Mouse (Mus musculus): ENCODE results near the gene Uaca. TPM values are rescaled to one million over a fixed set of nuclear protein-coding genes. Genes with fewer than 3 reads are reported as not detected.

The Uaca gene
- polyA plus RNA-seq, 1 experiment from 2014 or later: 32.6 TPM

DNA sequence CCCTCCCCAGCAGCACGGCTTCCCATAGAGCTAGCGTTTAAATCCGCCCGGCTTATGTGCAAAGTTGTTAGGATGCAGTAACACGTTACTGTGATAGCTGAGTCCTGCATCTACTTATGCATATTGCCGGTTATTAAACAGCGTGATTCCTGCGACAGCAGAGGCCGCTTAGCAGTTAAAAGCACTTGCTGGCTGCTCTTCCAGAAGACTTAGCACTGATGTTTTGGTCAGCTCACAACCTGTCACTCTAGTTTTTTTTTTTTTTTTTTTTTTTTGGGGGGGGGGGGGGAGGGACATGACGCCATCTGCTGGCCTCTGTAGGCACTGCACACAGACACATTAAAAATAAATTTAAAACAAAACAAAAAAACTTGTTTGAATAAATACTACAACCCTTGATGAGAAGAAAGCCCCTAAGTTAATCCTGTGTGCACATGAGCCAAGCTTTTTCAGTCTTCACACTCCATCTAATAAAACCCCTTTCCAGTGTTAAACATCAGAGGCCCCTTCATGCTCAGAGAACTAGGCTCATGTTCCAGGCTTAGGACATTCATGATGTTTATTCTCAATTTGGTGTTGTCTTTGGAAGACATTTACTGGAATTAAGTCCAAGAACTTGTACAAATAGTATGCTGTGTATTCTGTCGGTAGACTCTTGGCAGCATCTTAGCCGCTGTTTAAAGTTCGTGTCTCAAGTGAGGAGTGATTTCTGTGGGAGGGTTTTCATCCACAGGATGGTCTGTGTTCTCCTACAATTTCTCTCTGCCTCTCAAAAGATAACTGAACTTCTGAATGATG is 79.1 kb downstream of the Uaca start:
- WGBS: 77% methylated on average over 13 of the region's 13 CpGs
- Histone ChIP-seq H3K36me3 (peaks cover 22% of the 10 kb centered on the region), H3K4me1 (peaks cover 27% of the 10 kb centered on the region)

DNA sequence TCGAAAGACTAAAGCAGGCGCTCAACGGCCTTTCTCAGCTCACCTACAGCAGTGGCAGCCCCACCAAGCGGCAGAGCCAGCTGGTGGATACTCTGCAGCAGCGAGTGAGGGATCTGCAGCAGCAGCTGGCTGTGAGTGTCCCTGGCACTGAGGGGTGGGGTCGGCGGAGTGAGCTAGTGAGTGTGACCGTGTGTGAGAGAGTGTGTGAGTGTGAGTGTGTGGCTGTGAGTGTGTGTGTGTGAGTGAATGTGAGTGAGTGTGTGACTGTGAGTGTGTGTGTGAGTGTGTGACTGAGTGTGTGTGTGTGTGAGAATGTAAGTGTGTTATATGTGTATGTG is 79.7 kb downstream of the Uaca start:
- H3K4me3 ChIP-seq: no peak overlapping the region

More for the DNA sequence above, 79.1 kb downstream of the Uaca start:
- Histone ChIP-seq H3K9ac (no peak overlapping the region), H3K4me3 (no peak overlapping the region), H3K4me2 (replicated peaks) (no peak overlapping the region), H3K27ac (no peak overlapping the region), H3K27me3 (no peaks in the 10 kb centered on the region), H3K9me3 (replicated peaks) (no peaks in the 10 kb centered on the region)
- no peak for ATAC-seq (ENCODE audit: low FRiP score)

DNA sequence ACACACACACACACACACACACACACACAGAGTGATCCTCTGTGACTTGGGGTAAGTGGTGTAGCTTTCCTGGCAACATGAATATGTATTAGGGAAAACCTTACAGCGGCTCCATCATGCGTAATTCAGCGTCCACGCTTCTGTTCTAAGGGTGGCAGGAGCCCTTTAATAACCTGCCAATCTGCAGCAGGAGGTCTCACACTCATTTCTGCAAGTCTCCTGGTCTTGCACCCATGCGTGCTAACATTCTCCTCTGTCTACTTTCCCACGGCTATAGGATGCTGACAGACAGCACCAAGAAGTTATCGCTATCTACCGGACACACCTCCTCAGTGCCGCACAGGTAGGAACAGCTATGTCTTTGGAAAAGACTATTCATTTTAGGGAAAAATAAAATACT is 81.7 kb downstream of the Uaca start:
- Histone ChIP-seq H3K27ac (no peak overlapping the region), H3K36me3 (peaks cover 10% of the 10 kb centered on the region), H3K27me3 (no peaks in the 10 kb centered on the region), H3K4me3 (no peak overlapping the region), H3K9ac (no peak overlapping the region; the same call in 1 of the 2 replicates), H3K9me3 (replicated peaks) (no peaks in the 10 kb centered on the region), H3K4me1 (peaks cover 25% of the 10 kb centered on the region), H3K4me2 (replicated peaks) (no peak overlapping the region)
- 58% methylated on average over 9 of the region's 9 CpGs for WGBS
- 0 out of 2 replicates have a peak, but pooled peaks have one; percentile 35 for ATAC-seq (ENCODE audit: low FRiP score)

More for the DNA sequence above, 79.7 kb downstream of the Uaca start:
- no peak overlapping the region for H3K4me2 ChIP-seq (replicated peaks)
- H3K9me3 ChIP-seq (replicated peaks): no peaks in the 10 kb centered on the region
- no peaks in the 10 kb centered on the region for H3K27me3 ChIP-seq
- ATAC-seq (ENCODE audit: low FRiP score): no peak
- H3K36me3 ChIP-seq: peaks cover 22% of the 10 kb centered on the region
- H3K4me1 ChIP-seq: peaks cover 30% of the 10 kb centered on the region
- 96% methylated on average over 8 of the region's 8 CpGs for WGBS
- no peak overlapping the region for H3K9ac ChIP-seq
- no peak overlapping the region for H3K27ac ChIP-seq

DNA sequence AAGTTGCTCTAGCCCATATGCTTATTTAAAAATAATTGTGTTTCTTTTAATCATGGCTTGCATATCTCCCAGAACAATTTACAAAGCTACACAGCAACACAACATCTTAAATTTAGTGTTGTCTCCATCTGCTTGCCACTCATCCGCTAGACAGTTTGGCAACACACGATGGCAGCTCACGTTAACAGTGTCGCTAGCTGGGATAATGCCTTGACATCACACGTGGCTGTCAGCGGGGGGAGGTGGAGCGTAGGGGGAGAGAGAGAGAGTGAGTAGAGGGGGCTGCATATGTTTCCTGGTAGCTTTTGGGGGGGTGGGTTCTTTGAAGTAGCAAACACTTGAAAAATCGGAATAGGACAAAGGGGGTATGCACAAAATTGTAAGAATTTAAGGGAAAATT is 82.2 kb downstream of the Uaca start:
- WGBS: 55% methylated on average over 8 of the region's 8 CpGs
- Histone ChIP-seq H3K9me3 (replicated peaks) (no peaks in the 10 kb centered on the region), H3K4me3 (no peak overlapping the region), H3K27me3 (no peaks in the 10 kb centered on the region), H3K9ac (no peak overlapping the region; the same call in 1 of the 2 replicates), H3K27ac (no peak overlapping the region), H3K4me1 (peaks cover 25% of the 10 kb centered on the region), H3K4me2 (replicated peaks) (no peak overlapping the region), H3K36me3 (peaks cover 5% of the 10 kb centered on the region; the same call in 1 of the 2 replicates)
- ATAC-seq (ENCODE audit: low FRiP score): no peak

DNA sequence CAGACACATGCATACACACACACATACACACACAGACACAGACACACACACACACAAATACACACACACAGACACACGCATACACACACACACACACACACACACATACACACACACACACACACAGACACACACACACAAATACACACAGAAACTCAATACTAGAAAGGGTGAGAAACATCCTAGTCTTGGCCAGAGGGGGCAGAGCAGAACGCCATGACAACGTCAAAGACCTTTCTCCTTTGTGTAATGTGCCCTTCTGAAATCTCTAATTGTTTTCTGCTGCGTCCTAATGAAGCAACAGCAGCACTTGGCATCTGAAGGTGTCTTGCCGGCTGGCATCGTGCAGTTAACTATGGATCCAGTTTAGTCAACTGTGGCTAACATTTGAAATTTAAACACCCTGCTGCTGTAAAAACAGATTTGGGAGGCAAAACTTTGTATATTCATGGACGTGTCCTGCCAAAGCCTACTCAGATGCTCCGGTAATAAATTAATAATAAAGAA is 83.8 kb downstream of the Uaca start:
- Histone ChIP-seq H3K9me3 (replicated peaks) (0 out of 2 replicates have a peak, but pooled peaks cover 3% of the 10 kb centered on the region), H3K36me3 (no peaks in the 10 kb centered on the region), H3K4me2 (replicated peaks) (no peak overlapping the region), H3K4me3 (no peak overlapping the region), H3K27ac (no peak overlapping the region), H3K27me3 (no peaks in the 10 kb centered on the region), H3K4me1 (peaks cover 25% of the 10 kb centered on the region), H3K9ac (no peak overlapping the region)
- no peak for ATAC-seq (ENCODE audit: low FRiP score)
- 70% methylated on average over 8 of the region's 8 CpGs for WGBS

DNA sequence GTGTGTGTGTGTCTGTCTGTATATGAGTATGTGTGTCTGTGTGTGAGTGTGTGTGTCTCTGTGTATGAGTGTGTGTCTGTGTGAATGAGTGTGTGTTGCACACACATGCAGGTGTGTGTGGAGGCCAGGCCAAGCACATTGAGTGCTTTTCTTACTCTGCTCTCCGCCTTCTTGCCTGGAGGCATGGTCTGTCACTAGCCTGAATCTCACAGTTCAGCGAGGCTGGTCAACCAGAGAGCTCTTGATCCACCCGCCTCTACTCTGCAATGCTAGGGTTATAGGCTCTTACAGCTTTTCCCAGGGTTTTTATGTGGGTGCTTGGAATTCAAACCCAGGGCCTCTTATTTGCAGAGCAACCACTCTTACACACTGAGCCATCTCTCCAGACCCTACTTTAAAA is 84.3 kb downstream of the Uaca start:
- no peak for ATAC-seq (ENCODE audit: low FRiP score)
- Histone ChIP-seq H3K4me1 (peaks cover 25% of the 10 kb centered on the region), H3K4me3 (no peak overlapping the region), H3K9ac (no peak overlapping the region), H3K36me3 (no peaks in the 10 kb centered on the region), H3K27me3 (no peaks in the 10 kb centered on the region), H3K4me2 (replicated peaks) (no peak overlapping the region), H3K27ac (no peak overlapping the region), H3K9me3 (replicated peaks) (0 out of 2 replicates have a peak, but pooled peaks cover 3% of the 10 kb centered on the region)
- WGBS: 66% methylated on average over 3 of the region's 3 CpGs

DNA sequence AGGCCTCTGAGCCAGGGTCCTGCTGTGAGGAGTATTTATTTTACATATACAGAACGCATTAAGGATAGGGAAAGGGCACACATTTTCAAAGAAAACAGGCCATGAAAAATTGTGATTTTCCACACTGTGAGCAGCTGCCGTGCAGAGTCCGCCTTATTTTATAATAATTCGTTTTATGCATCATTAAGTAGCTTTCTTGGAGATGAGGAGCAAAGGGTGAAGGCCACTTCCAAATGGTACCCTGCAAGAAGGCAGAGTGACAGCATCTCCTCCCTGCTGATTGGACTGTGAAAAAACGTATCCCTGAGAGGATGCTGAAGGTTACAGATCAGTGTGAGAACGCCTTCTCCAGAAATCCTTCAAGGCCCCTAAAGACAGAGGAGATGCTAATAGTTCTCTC is 90.8 kb downstream of the Uaca start:
- H3K4me1 ChIP-seq: peaks cover 22% of the 10 kb centered on the region
- no peak overlapping the region for H3K4me2 ChIP-seq (replicated peaks)
- no peaks in the 10 kb centered on the region for H3K36me3 ChIP-seq
- no peak overlapping the region for H3K27ac ChIP-seq
- WGBS: 34% methylated on average over 6 of the region's 6 CpGs
- H3K27me3 ChIP-seq: peaks cover 5% of the 10 kb centered on the region; the same call in 1 of the 2 replicates
- 0 out of 2 replicates have a peak, but pooled peaks cover 3% of the 10 kb centered on the region for H3K9me3 ChIP-seq (replicated peaks)
- no peak overlapping the region for H3K4me3 ChIP-seq
- H3K9ac ChIP-seq: no peak overlapping the region
- peak; percentile 72 for ATAC-seq (ENCODE audit: low FRiP score)

DNA sequence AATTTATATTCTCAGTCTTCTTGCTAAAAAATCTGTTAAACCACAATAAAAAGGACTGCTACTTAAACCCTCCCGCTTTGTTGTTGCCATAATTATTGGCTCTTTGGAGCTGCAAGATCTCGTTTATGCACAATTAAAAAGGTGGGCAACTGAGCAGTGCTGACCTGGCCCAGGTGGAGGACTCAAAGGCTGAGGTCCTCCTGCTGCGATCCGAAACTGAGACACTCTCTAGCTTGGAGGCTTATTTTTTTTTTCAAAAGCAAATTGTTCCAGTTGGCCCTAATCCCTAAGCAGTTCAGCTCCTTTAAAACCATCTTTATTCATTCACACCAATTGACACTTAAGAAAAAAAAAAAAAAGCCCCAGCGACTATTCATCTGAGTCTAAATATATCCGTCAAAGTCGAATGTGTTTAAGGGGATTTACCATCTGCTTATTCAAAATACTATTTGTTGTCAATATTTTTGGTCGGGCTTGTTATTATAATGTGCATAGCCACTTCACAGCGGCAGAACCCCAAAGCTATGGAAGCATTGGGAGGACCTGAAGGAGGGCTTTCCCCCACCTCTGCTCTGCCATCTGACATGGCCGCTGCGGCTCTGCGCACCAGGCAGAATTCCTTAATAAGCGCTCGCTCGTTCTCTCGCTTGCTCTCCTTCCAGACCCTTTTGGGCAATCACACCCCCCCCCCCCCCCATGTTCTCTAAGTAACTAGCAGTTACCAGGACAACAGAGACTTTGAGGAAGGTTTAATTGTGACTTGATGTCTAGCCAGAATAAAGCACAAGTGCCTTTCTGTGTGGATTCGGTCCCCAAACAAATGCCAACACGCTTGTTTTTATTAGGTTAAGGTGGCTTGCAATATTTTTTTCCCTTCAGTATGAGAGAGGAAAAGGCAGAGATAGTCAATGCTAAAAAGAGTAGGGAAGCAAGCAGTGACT is 92.4 kb downstream of the Uaca start:
- Histone ChIP-seq H3K9me3 (replicated peaks) (0 out of 2 replicates have a peak, but pooled peaks cover 3% of the 10 kb centered on the region), H3K4me2 (replicated peaks) (peak overlapping the region; percentile 17), H3K4me3 (no peak overlapping the region), H3K9ac (no peak overlapping the region), H3K27me3 (peaks cover 5% of the 10 kb centered on the region), H3K4me1 (peaks cover 22% of the 10 kb centered on the region), H3K27ac (peak overlapping the region; percentile 40; the same call in 1 of the 2 replicates), H3K36me3 (no peaks in the 10 kb centered on the region)
- 51% methylated on average over 18 of the region's 18 CpGs for WGBS
- no peak; the same call in 1 of the 2 replicates for ATAC-seq (ENCODE audit: low FRiP score)

DNA sequence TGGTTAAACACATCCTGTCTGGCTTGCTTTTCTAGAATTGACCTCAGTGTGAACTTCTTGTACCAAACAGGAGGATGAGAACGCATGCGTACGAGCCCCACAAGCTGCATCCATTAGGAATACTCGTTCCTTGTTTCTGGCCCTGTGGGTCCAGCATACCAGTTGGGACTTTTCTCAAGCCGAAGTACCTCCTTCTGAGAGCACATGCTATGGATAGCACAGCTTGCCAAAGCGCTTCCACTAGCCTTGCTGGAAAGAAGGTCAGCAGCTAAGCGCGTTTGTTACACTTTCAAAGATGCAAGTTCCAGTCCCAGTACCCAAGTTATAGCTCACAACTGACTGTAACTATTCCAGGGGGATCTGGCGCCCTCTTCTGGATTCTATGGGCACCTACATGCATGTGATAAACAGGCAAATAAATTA is 93.1 kb downstream of the Uaca start:
- H3K4me2 ChIP-seq (replicated peaks): no peak overlapping the region
- H3K9me3 ChIP-seq (replicated peaks): 0 out of 2 replicates have a peak, but pooled peaks cover 3% of the 10 kb centered on the region
- no peak for ATAC-seq (ENCODE audit: low FRiP score)
- H3K27me3 ChIP-seq: peaks cover 5% of the 10 kb centered on the region
- no peak overlapping the region for H3K4me3 ChIP-seq
- 58% methylated on average over 9 of the region's 9 CpGs for WGBS
- no peaks in the 10 kb centered on the region for H3K36me3 ChIP-seq
- H3K27ac ChIP-seq: peak overlapping the region; percentile 40; the same call in 1 of the 2 replicates
- peaks cover 22% of the 10 kb centered on the region for H3K4me1 ChIP-seq
- no peak overlapping the region for H3K9ac ChIP-seq

DNA sequence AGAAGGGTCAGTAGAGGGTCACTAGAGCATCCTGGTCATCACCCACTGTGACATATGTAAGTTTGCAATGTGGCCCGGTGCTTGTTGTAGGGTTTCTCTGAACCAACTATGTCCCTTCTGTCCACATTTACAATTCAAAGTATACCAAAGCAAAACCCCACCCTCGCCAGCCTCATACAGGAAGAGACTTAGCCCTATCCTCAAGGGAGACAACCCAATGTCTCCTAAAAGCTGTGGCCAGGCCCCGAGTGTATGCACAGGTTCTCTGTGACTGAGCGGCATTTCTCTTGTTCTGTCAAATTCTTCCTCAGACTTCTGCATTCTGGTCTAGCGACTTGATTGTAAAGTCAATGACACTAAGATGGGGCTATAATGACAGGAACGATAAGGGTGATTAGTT is 99.2 kb downstream of the Uaca start:
- Histone ChIP-seq H3K4me3 (no peak overlapping the region), H3K36me3 (no peaks in the 10 kb centered on the region), H3K27me3 (peaks cover 9% of the 10 kb centered on the region), H3K9ac (no peak overlapping the region), H3K27ac (no peak overlapping the region), H3K4me1 (peaks cover 6% of the 10 kb centered on the region), H3K9me3 (replicated peaks) (no peaks in the 10 kb centered on the region), H3K4me2 (replicated peaks) (no peak overlapping the region)
- WGBS: 69% methylated on average over 6 of the region's 6 CpGs
- ATAC-seq (ENCODE audit: low FRiP score): no peak

DNA sequence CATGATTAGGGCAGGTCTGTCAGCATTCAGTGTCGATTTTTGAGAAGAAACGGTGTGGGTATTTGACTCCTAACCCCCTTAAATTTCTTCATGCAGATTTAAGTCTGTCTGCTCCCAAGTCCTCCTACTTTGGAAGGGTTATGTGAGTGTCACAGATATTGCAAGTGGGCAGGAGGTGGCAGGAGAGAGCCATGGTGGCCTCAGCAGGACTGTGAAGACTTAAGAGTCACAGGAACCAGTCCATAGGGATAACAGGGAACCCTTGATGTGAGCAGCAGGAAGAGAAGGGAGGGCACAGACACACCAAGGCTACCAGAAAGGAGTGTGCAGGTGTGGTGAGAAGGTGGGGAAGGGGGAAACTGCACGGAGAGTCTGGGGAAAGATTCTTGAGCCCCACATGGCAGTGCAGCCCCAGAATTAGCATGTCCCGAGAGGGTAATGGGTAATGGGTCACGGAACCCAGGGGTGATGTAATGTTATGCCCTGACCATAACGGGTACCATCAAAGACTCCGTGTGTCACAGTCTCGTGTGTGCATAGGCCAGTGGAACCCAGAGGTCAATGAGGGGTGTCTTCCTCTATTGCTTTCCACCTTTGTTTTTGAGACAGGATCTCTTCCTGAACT is 101.3 kb downstream of the Uaca start:
- no peak overlapping the region for H3K27ac ChIP-seq
- H3K9me3 ChIP-seq (replicated peaks): no peaks in the 10 kb centered on the region
- no peak overlapping the region for H3K9ac ChIP-seq
- ATAC-seq (ENCODE audit: low FRiP score): no peak; the same call in 1 of the 2 replicates
- H3K4me1 ChIP-seq: peaks cover 21% of the 10 kb centered on the region
- WGBS: 58% methylated on average over 8 of the region's 8 CpGs
- no peak overlapping the region for H3K4me2 ChIP-seq (replicated peaks)
- peaks cover 5% of the 10 kb centered on the region for H3K27me3 ChIP-seq
- H3K4me3 ChIP-seq: no peak overlapping the region
- no peaks in the 10 kb centered on the region for H3K36me3 ChIP-seq

Data from hindbrain, embryonic 12.5 days (tissue).